Mouse (Mus musculus): ENCODE results near the gene Mrs2.
A peak's percentile ranks its signal among the peaks of the same experiment; 100 is the strongest.
"Not testable (repeated sequence)": the region's sequence is repeated elsewhere in the genome, so short reads cannot be mapped to it uniquely, and the experiment has no call there.

Gene Mrs2

GRCm38 (mm10) chr13:24981031-24981430, 39.1 kb downstream of the Mrs2 start:
- DNase-seq (ENCODE audit: low read depth, low spot score) = no peak

- peak; percentile 60 for DNase-seq (ENCODE audit: low read depth, low spot score)
Observed at GRCm38 (mm10) chr13:24977820-24978342, 42.3 kb downstream of the Mrs2 start.

DNA sequence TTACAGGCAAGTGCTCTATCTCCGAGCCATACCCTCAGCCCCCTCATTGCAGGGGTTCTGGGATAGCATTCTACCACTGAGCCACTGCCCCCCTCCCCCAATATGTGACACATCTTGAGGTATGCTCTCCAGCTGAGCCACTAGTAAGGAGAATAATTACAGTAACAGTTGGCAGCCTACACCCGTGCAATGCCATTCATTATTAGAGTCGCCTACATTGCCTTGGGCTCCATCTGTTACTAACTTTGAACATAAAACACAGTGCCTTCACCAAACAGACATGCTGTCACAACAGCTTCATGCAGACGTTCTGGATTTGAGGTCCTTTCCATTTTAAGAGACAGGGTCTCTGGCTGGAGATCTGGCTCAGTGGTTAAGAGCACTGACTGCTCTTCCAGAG, 43.8 kb downstream of the Mrs2 start:
- peak; percentile 42 for DNase-seq (ENCODE audit: low read depth, low spot score)

DNA sequence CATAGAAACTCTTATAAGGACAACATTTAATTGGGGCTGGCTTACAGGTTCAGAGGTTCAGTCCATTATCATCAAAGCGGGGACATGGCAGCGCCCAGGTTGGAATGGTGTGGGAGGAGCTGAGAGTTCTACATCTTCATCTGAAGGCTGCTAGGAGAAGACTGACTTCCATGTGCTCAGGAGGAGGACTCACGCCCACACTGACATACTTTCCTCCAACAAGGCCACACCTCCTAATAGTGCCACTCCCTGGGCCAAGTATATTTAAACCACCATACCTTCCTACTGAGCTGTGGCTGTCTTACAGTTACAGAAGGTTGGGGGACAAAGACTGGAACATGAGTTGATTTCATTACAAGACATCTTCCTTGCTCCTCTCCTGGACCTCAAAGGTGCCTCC, 48.4 kb downstream of the Mrs2 start:
- DNase-seq (ENCODE audit: low read depth, low spot score) = not testable (repeated sequence)

- DNase-seq (ENCODE audit: low read depth, low spot score) = no peak
Observed at GRCm38 (mm10) chr13:24965846-24966201, 54.4 kb downstream of the Mrs2 start.

GRCm38 (mm10) chr13:24965130-24965845, 54.9 kb downstream of the Mrs2 start:
- DNase-seq (ENCODE audit: low read depth, low spot score) = peak; percentile 58

GRCm38 (mm10) chr13:24962119-24962518, 58.1 kb downstream of the Mrs2 start:
- no peak for DNase-seq (ENCODE audit: low read depth, low spot score)

DNA sequence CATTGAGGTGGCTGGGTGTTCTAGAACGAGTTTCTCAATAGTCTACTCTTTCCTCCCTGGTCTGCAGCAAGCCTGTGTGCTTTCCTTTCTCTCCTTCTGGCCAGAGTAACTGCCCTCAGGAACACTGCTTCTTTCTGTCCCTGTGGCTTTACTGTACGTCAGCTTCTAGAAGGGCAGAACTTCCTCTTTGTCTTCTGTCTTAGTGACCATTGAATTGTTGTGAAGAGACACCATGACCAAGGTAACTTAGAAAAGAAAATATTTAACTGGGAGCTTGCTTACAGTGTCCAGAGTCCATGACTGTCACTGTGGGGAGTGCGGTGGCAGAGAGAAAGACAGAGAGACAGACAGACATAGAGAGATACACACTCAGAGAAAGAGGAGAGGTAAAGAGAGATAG, 60.1 kb downstream of the Mrs2 start:
- DNase-seq (ENCODE audit: low read depth, low spot score) = no peak

- DNase-seq (ENCODE audit: low read depth, low spot score) = peak; percentile 57
Observed at GRCm38 (mm10) chr13:24958671-24959070, 61.5 kb downstream of the Mrs2 start.

- peak; percentile 24 for DNase-seq (ENCODE audit: low read depth, low spot score)
Observed at GRCm38 (mm10) chr13:24955500-24955899, 64.7 kb downstream of the Mrs2 start.

DNA sequence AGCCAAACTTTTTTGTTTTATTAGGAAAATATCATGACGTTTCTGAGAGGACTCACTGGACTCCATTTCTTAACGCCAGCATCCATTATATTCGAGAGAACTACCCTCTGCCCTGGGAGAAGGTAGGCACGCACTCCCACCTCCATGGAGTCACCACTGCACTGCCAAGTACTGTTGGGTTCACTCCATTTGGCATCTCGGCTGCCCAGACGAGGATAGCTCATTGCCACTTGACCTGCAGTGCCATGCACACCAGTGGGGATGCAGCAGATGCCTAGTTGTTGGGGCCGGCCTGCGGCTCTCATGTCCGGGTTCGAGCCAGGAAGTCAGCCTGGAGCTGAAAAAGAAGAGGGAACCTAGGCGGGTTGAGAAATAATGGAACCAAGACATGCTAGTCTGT, 65.1 kb downstream of the Mrs2 start:
- no peak for DNase-seq (ENCODE audit: low read depth, low spot score)

DNA sequence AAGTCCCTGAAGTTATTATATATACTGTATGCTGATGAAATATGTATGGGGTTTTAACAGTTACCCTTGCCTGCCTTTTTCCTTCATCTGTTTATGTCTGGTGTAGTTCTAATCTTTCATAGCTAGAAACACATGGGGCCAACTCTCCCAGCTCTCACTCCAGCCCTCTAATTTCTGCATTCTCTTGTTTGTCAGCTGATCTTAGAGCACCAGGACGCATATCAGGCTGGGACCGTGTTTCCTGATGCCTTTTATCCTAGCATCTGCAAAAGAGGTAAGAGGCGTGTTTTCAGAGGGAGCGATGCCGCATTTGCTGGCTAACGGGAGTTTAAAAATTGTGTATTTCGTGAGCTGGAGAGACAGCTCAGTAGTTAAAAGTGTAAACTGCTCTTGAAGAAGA, 67.5 kb downstream of the Mrs2 start:
- DNase-seq (ENCODE audit: low read depth, low spot score) = no peak

GRCm38 (mm10) chr13:24948870-24949269, 71.3 kb downstream of the Mrs2 start:
- DNase-seq (ENCODE audit: low read depth, low spot score) = no peak

DNA sequence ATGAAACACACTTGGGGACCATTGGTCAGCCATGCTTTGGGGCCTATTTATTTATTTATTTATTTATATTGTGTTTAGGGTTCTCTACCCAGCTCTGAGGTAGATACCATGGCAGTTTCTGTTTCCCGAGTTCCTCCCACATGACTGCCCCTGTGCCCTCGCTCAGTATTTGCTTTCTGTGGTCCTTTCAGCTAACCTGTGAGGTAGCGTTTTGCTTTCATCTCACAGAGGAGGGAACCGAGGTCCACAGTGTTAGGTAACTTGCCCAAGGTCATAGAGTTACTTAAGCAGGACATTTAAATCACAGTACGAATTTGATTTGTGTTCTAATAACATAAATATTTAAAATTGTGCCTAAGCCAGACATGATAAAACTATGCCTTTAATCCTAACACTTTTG, 73.0 kb downstream of the Mrs2 start:
- no peak for DNase-seq (ENCODE audit: low read depth, low spot score)

DNA sequence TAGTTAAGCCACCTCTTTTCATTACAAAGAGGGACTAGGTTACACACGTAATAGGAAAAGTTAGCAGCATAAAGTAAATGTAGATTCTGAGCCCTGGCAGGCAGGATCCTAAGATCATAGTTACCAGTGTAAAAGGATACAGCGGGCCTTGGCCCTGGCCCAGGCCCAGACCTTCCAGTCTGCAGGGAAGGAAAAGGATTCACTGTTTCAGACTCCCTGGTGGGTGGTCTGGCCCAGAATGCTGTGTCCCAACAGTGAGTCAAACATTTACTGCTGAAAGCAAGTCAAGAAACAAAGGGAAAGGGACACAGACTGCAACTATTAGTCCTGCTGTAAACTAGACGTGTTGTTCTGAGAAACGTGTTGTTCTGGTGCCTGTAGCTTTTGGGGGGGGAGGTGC, 74.6 kb downstream of the Mrs2 start:
- DNase-seq (ENCODE audit: low read depth, low spot score) = peak; percentile 43

DNA sequence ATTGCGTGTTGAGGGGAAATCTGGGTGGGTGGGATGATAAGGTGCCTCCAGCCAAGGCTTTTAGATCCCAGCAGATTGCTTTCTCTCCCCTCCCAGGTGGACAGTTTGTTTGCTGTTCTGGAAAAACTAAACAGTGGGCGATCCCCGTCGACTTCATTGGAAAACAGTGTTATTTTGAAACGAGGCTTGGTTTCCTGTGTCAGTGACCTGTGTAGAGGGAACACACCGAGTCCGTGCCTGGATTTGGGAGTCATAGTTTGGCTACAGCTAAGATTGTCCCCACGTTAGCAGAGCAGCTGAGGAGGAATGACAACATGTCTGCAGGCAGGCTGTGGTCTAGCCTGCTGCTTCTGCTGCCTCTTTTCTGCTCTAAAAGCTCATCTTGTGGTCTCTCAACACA, 76.9 kb downstream of the Mrs2 start:
- no peak for DNase-seq (ENCODE audit: low read depth, low spot score)

DNA sequence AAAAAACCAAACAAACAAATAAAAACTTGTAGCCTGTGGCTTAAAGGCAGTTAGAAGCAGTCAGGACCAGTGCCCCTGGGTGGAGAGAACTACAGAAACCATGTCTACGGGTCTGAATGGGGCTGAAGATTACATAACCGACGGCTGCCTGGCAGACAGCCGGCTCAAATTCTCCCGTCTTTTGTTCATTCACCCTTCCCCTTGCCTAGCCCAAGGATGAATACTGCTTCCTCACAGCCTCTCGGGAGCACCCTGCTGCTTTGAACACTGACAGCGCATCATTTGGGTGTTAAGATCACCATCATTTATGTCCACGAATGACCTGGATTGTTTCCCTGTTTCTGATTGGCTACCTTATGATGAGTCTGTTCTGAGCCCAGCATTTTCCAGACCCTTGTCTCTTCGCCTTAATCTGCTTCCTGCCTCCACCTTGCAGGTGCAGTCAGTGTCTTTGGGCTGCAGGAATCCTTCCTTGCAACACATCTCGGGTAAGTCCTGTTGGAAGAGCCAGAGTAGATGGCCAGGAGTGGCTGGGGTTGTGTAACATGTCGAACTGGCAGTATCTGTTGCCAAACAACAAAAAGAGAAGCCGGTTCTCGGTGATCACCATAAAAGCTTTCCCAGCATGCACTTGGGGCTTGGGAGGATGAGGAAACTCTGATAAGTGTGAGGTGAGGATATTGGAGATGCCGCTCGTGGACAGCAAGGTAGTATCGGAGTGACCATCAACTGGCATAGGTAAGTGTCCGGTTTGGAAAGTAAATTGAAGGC, 77.5 kb downstream of the Mrs2 start, which contains the start of gene Gpld1:
TSS of gene Gpld1 (plus strand) at position 641 of the 771 bp plus-strand sequence.
- peak; percentile 59 for DNase-seq (ENCODE audit: low read depth, low spot score)

- DNase-seq (ENCODE audit: low read depth, low spot score) = no peak
Observed at GRCm38 (mm10) chr13:24939472-24939871, 80.7 kb downstream of the Mrs2 start.

DNA sequence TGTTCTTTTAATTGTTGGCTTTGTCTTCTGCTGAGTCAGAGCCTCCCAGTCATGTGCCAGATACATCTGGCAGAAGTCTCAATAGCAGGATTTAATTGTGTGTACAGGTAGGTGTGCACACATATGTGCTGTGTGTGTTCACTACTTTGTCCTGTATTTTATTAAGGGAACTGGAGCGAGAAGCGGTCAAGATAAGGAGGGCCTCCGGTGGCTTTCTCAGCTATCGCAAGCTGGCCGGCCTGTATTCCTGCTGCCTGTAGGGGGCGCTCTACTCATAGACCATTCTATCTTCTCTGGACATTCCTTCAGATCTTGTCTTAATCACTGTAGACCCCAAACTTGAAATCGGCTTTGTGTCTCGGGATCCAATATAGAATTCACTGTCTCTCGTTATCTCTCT, 81.5 kb downstream of the Mrs2 start:
- peak; percentile 90 for DNase-seq (ENCODE audit: low read depth, low spot score)

- no peak for DNase-seq (ENCODE audit: low read depth, low spot score)
Observed at GRCm38 (mm10) chr13:24937839-24938166, 82.4 kb downstream of the Mrs2 start.

Data from brain, adult 2 months (tissue).